Mouse (Mus musculus): Measurements from ENCODE around the gene Gm10945. TPM values are rescaled to one million over a fixed set of nuclear protein-coding genes. Genes with fewer than 3 reads are reported as not detected.

Gm10945 gene
- not detected for total RNA-seq (2021)
- long read RNA-seq, result 0 reads

GRCm38 (mm10) chr10:6761287-6761811 is at the start of gene Gm10945:
Gm10945 (minus strand) TSS chr10:6761761.
- no peak for DNase-seq (ENCODE audit: low spot score in 2 of 2)

GRCm38 (mm10) chr10:6790226-6790625 is 28.7 kb upstream of the Gm10945 start:
- no peak for DNase-seq (ENCODE audit: low spot score in 2 of 2)

GRCm38 (mm10) chr10:6788517-6789237 is 27.1 kb upstream of the Gm10945 start:
- DNase-seq (ENCODE audit: low spot score in 2 of 2), result peak in 1 of 2 experiments; percentile 5

- DNase-seq (ENCODE audit: low spot score in 2 of 2), result no peak
Measured at GRCm38 (mm10) chr10:6758206-6758605, 3.4 kb downstream of the Gm10945 start, which contains the start of gene Oprm1. Oprm1 (plus strand) TSS chr10:6758506.

- DNase-seq (ENCODE audit: low spot score in 2 of 2), result no peak
Measured at GRCm38 (mm10) chr10:6753375-6753774, 8.2 kb downstream of the Gm10945 start.

- DNase-seq (ENCODE audit: low spot score in 2 of 2), result no peak
Measured at GRCm38 (mm10) chr10:6728469-6728868, 33.1 kb downstream of the Gm10945 start.

GRCm38 (mm10) chr10:6723765-6724164 is 37.8 kb downstream of the Gm10945 start:
- DNase-seq (ENCODE audit: low spot score in 2 of 2), result no peak

GRCm38 (mm10) chr10:6717181-6717948 is 44.2 kb downstream of the Gm10945 start:
- DNase-seq (ENCODE audit: low spot score in 2 of 2), result no peak

- DNase-seq (ENCODE audit: low spot score in 2 of 2), result no peak
Measured at GRCm38 (mm10) chr10:6705226-6705885, 56.2 kb downstream of the Gm10945 start.

- peak; percentile 9 to 80 for DNase-seq (ENCODE audit: low spot score in 2 of 2)
Measured at GRCm38 (mm10) chr10:6694218-6694850, 67.2 kb downstream of the Gm10945 start.

Other genes with a start within 250 kb of the Gm10945 start
- 1 to 10 TPM; 4.9 to 5.8 TPM for gene Oprm1, start 3.3 kb downstream of the Gm10945 start, total RNA-seq (2021)

Data from layer of hippocampus, adult 18-20 months (tissue).